Comparison of ENCODE assay signal across 26 mouse cellular contexts in the genomic region with DNA sequence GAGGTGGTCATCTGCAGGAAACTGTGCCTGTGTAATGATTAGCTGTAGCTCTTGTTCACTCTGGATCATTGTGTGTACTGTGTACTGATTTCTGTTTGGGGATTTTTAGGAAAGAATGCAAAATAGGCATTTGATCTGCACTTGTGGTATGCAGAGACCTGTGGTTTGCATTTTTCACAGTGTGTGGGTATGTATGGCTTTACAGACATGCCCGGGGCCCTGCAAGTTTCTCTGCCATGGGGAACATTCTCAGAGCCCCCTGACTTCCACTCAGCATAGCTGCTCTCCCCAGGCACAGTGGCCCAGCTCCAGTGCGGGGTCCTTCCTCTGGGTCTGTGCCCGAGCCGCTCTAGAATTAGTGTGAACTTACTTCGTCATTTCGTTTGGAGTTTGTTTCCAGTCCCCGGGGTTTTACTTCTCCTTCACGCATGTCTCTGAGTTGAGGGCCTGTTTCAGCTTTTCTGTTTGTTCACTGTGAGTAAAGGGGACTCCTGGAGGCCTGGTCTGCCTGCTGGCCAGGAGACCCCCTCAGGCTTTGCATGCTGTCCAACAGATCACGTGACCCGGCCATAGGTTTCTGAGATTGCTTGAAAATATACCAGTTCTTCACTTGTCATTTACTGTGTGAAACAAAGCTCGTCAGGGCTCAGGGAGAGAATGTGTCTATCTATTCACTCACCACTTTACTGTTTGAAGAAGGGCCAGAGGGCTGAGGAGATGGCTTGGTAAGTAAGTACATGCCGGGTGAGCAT. TPM values are rescaled to one million over a fixed set of nuclear protein-coding genes. Genes with fewer than 3 reads are reported as not detected.
DNase-seq lines count a peak whose midpoint lies in the region; ATAC-seq and TF ChIP-seq lines count a peak whose summit lies in the region.
"Had no signal": no experiment of that assay in that cellular context is flagged by ENCODE, and none has a peak within 500 bp of the region (broad histone marks: within the 10 kb centered on the region; RNA-seq: fewer than 3 reads in every experiment).

No protein-coding gene starts in this region.

- H3K4me1 ChIP-seq in embryonic facial prominence, embryonic 12.5 days: peaks cover 23% of the 10 kb centered on the region; the same call in 1 of the 2 replicates
- H3K4me1 ChIP-seq in embryonic facial prominence, embryonic 10.5 days: peaks cover 25% of the 10 kb centered on the region
- peaks cover 4% of the 10 kb centered on the region; the same call in 1 of the 2 replicates for H3K4me1 ChIP-seq in embryonic fibroblast, embryonic 13.5 days (ENCODE audit: control insufficient read depth, insufficient read depth, low read length)
- H3K4me1 ChIP-seq: heart, embryonic 13.5 days; hindbrain, embryonic 12.5 days had no signal

- H3K9ac ChIP-seq in embryonic facial prominence, embryonic 12.5 days: no peak overlapping the region
- H3K9ac ChIP-seq: heart, embryonic 13.5 days; hindbrain, embryonic 12.5 days had no signal

- no peak for TF ChIP-seq CTCF in embryonic fibroblast, embryonic 13.5 days (IDR thresholded peaks at IDR 0.05; ENCODE audit: borderline replicate concordance, insufficient read depth, low read length)

- peak overlapping the region; percentile 66 for H3K27ac ChIP-seq in embryonic facial prominence, embryonic 12.5 days
- H3K27ac ChIP-seq in embryonic facial prominence, embryonic 10.5 days (replicated peaks): no peak overlapping the region
- H3K27ac ChIP-seq in embryonic fibroblast, embryonic 13.5 days (ENCODE audit: insufficient read depth, low read length): peak overlapping the region; percentile 23; the same call in 1 of the 2 replicates
- H3K27ac ChIP-seq: heart, embryonic 13.5 days; hindbrain, embryonic 12.5 days had no signal

- no peak overlapping the region for H3K4me2 ChIP-seq in embryonic facial prominence, embryonic 12.5 days (replicated peaks)
- H3K4me2 ChIP-seq: heart, embryonic 13.5 days; hindbrain, embryonic 12.5 days had no signal

- H3K9me3 ChIP-seq in embryonic facial prominence, embryonic 12.5 days: peaks cover 3% of the 10 kb centered on the region; the same call in 1 of the 2 replicates
- no peaks in the 10 kb centered on the region; the same call in 1 of the 2 replicates for H3K9me3 ChIP-seq in embryonic facial prominence, embryonic 10.5 days

- no peak for TF ChIP-seq POLR2A in embryonic fibroblast, embryonic 13.5 days (IDR thresholded peaks at IDR 0.05; ENCODE audit: low read depth, low read length)

- no peaks in the 10 kb centered on the region for H3K27me3 ChIP-seq in embryonic facial prominence, embryonic 12.5 days
- no peaks in the 10 kb centered on the region for H3K27me3 ChIP-seq in embryonic facial prominence, embryonic 10.5 days (replicated peaks; ENCODE audit: low read depth, poor library complexity, severe bottlenecking)
- H3K27me3 ChIP-seq: heart, embryonic 13.5 days; hindbrain, embryonic 12.5 days had no signal

- ATAC-seq in embryonic facial prominence, embryonic 12.5 days (ENCODE audit: insufficient number of reproducible peaks, insufficient read depth, low FRiP score, low TSS enrichment): peak; percentile 73; the same call in 1 of the 2 replicates
- ATAC-seq in common myeloid progenitor, adult 5-6 weeks (replicated peaks; ENCODE audit: low read depth, poor library complexity, severe bottlenecking): peak; percentile 39; the same call in 1 of the 2 replicates
- ATAC-seq: forebrain, embryonic 16.5 days; hindbrain, embryonic 16.5 days; inflammation-experienced regulatory T-cells, adult 6 months; intestine, postnatal 0 days had no signal

- H3K4me3 ChIP-seq in embryonic facial prominence, embryonic 12.5 days: no peak overlapping the region
- no peak overlapping the region for H3K4me3 ChIP-seq in embryonic facial prominence, embryonic 10.5 days
- no peak overlapping the region for H3K4me3 ChIP-seq in embryonic fibroblast, embryonic 13.5 days (ENCODE audit: insufficient read depth, low read length)
- H3K4me3 ChIP-seq: heart, embryonic 13.5 days; hindbrain, embryonic 12.5 days had no signal

- DNase-seq in embryonic facial prominence, embryonic 10.5 days (ENCODE audit: low spot score): no peak
- DNase-seq in A20 (ENCODE audit: low read depth, low spot score): peak; percentile 53
- no peak for DNase-seq in retina, postnatal 1 day
- DNase-seq in frontal cortex, adult 2 months (ENCODE audit: extremely low spot score in 1 of 2, low spot score in 1 of 2): no peak
- no peak for DNase-seq in thymus, postnatal 4 days
- DNase-seq: adrenal gland, postnatal 14 days; cerebellum, adult 11-12 months; cerebellum, adult 9-10 months; cerebellum, postnatal 25 days; gastrocnemius, postnatal 14 days; heart, postnatal 4 days had no signal

- 62% methylated on average over 12 of the region's 12 CpGs for WGBS in embryonic facial prominence, embryonic 12.5 days
- 81% methylated on average over 12 of the region's 12 CpGs for WGBS in embryonic facial prominence, embryonic 10.5 days

- H3K36me3 ChIP-seq in embryonic facial prominence, embryonic 12.5 days: no peaks in the 10 kb centered on the region
- H3K36me3 ChIP-seq in embryonic facial prominence, embryonic 10.5 days (replicated peaks): no peaks in the 10 kb centered on the region
- H3K36me3 ChIP-seq: heart, embryonic 13.5 days; hindbrain, embryonic 12.5 days had no signal

RNA-seq across cellular contexts. Expression of a gene that starts 24.2 kb away (rescaled TPM):
- 0.19 and 0.23 TPM in 2 replicates for polyA plus RNA-seq in embryonic facial prominence, embryonic 12.5 days (2016; fragmentation: Nextera tagmentation; extraction: Ambion mirVana)
- polyA plus RNA-seq in embryonic facial prominence, embryonic 10.5 days (2016; fragmentation: Nextera tagmentation; extraction: Ambion mirVana): not detected in 2 replicates
- not detected in 2 replicates for total RNA-seq in common myeloid progenitor, adult 5-6 weeks (2017)
- polyA plus RNA-seq in embryonic fibroblast, embryonic 13.5 days (2011; ENCODE audit: insufficient read length, low read depth, missing spikeins): not detected in 2 replicates
- polyA plus RNA-seq in frontal cortex, adult 2 months (2012; rRNA removed): not detected in 2 replicates
- total RNA-seq: adrenal gland, postnatal 14 days; ES-E14; gastrocnemius, adult 18-20 months; gastrocnemius, postnatal 14 days; heart, postnatal 4 days had no signal
- polyA plus RNA-seq: C2C12; embryonic facial prominence, embryonic 11.5 days; forebrain, embryonic 11.5 days; forebrain, embryonic 16.5 days; heart, embryonic 13.5 days; heart, postnatal 0 days; hindbrain, embryonic 12.5 days; hindbrain, embryonic 16.5 days; inflammation-experienced regulatory T-cells, adult 6 months; intestine, postnatal 0 days had no signal

RNA-seq across cellular contexts. Expression of a gene that starts 54.1 kb away (rescaled TPM):
- polyA plus RNA-seq in embryonic facial prominence, embryonic 12.5 days (2016; fragmentation: Nextera tagmentation; extraction: Ambion mirVana): 15.1 and 15.9 TPM in 2 replicates
- 21.5 and 24.0 TPM in 2 replicates for polyA plus RNA-seq in embryonic facial prominence, embryonic 10.5 days (2016; fragmentation: Nextera tagmentation; extraction: Ambion mirVana)
- 3.3 and 7.3 TPM in 2 replicates for total RNA-seq in common myeloid progenitor, adult 5-6 weeks (2017)
- 1.1 and 2.0 TPM in 2 replicates for polyA plus RNA-seq in embryonic fibroblast, embryonic 13.5 days (2011; ENCODE audit: insufficient read length, low read depth, missing spikeins)
- 6.7 and 8.0 TPM in 2 replicates for polyA plus RNA-seq in frontal cortex, adult 2 months (2012; rRNA removed)
